Mouse (Mus musculus) lung, postnatal 14 days (tissue): ENCODE results near the gene Saysd1.

Experiments
- DNase-seq: peaks from one replicate; pipeline ENCODE4 v3.0.0; 2021

Saysd1 gene

DNA sequence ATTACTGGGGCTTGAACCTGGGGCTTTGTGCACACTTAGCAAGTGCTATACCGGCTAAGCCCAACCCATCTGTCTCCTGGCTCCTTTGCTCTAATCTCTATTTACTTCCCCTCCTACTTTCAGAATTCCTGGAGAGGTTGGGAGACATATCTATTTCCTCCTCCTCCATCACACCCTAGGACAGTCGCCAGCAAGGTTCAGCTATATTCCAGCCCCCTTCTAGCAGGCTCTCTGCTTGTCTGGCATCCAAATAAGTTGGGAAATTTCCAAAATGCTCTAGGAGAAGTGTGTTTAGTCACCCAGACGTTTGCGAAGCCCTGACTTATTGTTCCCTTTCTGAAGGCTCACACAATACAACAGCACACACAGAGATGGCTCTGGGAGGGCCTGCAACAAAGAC is 35.1 kb downstream of the Saysd1 start:
- DNase-seq, result peak; percentile 46

DNA sequence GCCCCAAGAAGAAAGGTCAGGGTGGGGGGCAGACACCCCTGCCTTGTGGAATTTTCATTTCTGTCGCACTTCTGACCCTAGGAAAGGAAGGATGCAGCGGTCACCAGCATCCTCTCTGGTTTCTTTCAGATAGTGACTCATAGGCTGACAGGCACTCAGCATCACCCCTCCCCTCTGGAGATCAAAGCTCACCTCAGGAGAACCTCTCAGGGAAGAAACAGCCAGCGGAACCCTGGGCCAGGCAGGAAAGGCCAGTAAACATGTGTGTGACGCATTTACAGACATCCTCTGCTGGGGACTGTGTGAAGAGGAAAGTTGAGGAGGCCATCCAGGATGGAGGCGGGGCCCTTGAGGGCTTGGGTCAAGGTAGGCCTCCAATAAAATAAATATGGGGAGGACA is 40.3 kb downstream of the Saysd1 start:
- DNase-seq, result peak; percentile 53

GRCm38 (mm10) chr14:20094942-20095341 is 43.4 kb downstream of the Saysd1 start:
- no peak for DNase-seq

- peak; percentile 73 for DNase-seq
Observed at GRCm38 (mm10) chr14:20093493-20093892, 44.8 kb downstream of the Saysd1 start.

DNA sequence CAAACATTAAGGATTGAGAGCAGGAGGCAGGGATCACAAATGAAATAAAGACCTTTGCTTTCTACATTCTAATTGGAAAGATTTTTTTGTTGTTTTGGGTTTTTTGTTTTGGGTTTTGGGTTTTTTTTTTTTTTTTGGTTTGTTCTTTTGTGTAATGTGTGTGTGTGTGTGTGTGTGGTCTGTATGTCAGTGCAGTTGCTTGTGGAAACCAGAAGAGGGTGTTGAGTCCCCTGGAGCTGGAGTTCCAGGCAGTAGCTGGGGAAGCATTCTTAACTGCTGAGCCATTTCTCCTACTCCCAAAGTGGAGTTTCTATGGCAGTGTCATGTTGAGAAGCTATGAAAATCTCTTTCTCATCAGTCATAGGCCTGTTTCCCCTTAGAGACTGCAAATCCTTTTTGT is 54.0 kb downstream of the Saysd1 start:
- DNase-seq, result no peak

GRCm38 (mm10) chr14:20082536-20083325 is 55.6 kb downstream of the Saysd1 start:
- DNase-seq, result peak; percentile 89

GRCm38 (mm10) chr14:20081937-20082533 is 56.3 kb downstream of the Saysd1 start:
- DNase-seq, result no peak

DNA sequence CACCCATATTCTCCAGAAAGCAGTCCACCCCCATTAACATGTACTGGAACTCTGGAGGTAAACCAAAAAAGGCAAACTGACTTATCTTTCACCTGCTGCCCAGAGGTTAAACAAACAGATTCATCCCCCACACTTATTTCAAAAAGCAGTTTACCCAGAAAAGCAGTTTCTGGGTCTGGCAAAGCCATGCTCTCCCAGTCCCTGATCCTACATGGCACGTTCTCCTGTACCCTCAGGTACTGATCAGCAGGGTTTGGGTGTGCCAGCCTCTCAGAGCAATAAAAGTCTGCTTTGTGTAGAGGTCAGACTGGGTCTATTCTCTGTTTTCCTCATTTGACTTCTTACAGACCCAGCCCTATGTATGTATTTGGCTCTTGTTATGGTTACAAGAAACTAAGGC is 57.2 kb downstream of the Saysd1 start:
- no peak for DNase-seq

- DNase-seq, result no peak
Observed at GRCm38 (mm10) chr14:20077181-20077580, 61.2 kb downstream of the Saysd1 start.

- no peak for DNase-seq
Observed at GRCm38 (mm10) chr14:20075544-20075943, 62.8 kb downstream of the Saysd1 start.

DNA sequence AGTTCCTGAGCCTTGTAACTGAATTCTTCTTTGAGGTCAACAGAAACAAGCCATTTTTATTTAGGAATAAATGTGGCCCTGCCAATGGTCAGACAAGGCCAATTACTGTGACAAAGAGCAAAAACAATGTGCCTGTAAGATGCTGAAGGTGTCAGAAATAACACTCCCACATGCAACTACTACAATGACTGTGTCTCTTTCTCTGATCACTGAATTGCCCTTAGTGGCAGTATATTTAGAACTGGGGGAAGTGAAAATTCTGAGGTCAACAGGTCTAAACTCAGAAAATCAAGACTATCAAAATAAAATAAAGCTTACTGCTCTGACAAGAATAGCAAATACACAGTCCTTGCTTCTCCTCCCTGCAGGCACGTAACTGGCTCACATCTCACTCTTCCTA is 63.6 kb downstream of the Saysd1 start:
- DNase-seq, result no peak

- peak; percentile 43 for DNase-seq
Observed at GRCm38 (mm10) chr14:20070629-20071028, 67.7 kb downstream of the Saysd1 start.

GRCm38 (mm10) chr14:20068365-20068764 is 70.0 kb downstream of the Saysd1 start:
- no peak for DNase-seq

DNA sequence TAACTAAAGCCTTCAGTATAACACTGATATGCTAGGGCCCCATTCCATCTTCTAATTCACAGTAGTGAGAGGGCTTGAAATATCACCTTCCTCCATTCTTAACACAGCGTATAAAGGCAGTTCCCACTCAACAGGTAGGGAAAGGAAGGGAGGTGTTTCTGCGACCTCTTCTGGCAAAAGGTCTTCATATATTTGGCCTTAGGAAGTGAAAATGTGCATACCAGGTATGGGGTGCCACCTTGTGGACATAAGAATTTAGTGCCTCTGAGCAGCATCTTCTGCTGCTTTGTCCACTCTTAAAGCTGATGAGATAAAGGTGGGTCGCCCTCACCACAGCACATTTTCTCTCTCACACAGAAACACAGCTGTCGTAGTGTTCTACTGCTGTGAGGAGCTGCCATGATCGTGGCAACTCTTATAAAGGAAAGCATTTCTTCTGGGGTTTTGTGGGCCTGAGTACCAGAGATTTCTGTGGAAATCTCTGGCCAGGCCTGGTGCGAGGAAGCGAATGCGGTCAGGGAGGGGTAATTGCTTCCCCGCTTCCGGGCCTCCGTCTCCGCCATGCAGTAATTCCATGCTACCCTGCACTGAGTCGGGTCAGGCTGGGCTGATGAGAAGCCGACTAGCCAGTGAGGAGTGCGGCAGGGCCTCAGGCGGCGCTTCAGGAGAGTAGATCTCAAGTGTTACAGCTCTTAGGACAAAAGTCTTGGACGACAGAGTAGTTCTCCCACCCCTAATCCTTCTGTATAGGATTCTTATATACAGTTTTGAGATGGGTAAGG is 70.8 kb downstream of the Saysd1 start:
- DNase-seq, result peak; percentile 75

GRCm38 (mm10) chr14:20064771-20065170 is 73.6 kb downstream of the Saysd1 start:
- DNase-seq, result no peak

- DNase-seq, result no peak
Observed at GRCm38 (mm10) chr14:20048481-20048835, 89.9 kb downstream of the Saysd1 start.

DNA sequence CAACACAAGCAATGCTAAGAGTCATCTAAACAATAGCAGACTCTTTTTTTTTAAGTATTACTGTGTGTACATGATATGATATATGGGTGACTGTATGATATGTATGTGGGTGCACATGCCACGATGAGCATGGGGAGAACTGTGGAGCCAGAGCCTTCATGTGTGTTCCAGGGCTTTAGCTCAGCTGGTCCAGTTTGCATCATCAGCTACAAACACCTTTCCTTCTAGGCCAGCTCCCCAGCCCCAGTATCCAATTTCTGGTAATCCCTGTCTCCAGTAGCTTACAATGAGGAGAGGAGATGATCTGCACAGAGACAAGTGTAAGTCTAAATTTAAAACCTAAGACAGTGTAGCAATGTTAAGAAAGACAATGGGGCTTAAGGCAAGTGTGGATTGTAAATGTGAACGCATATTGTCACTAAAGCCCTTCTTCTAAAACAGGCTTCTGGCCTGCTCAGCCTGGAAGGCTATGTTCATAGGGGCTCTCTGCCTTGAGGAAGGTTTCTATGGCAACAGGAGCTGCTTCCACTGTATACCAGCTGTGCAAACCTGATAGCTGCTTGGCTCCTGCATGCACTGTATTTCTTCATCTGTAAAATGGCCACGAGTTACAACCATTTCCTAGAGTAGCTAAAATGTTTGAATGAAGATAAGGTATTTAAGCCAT is 90.4 kb downstream of the Saysd1 start:
- no peak for DNase-seq

DNA sequence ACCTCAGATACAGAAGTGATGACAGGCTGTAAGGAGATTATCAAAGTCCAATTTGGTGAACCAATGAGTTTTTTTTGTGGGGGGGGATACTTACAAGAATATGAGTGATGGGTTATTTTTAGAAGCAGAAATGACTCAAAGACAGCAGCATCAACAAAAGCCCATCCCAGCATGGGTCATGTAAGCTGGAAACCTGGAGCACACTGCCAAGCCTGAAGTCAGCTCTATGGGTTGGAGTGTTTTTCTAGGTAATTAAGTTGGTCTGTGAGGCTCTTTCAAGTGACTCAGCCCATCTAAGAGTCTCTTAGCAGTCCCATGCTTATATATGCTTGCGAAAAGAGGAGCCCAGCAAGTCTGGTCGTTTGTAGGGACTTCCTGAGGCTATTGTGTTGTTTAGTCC is 91.0 kb downstream of the Saysd1 start:
- DNase-seq, result no peak

- DNase-seq, result no peak
Observed at GRCm38 (mm10) chr14:20044036-20044435, 94.3 kb downstream of the Saysd1 start.

DNA sequence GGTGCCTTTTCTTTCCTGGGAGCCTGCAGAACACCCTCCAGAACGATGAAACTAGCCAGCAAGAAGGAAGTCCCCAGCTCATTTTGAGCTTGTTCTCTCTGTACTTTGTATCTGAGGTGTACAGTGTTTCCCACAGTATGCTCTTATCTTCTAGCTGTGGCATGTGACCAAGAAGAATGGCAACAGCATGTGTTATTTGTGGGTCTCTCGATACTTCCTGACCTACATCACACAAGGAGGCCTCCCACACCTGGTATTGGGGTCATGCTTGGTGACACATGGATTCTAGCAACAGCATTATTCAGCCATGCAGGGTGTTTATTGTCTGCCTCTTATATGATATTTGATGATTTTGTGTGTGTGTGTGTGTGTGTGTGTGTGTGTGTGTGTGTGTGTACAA is 96.5 kb downstream of the Saysd1 start:
- DNase-seq, result no peak

DNA sequence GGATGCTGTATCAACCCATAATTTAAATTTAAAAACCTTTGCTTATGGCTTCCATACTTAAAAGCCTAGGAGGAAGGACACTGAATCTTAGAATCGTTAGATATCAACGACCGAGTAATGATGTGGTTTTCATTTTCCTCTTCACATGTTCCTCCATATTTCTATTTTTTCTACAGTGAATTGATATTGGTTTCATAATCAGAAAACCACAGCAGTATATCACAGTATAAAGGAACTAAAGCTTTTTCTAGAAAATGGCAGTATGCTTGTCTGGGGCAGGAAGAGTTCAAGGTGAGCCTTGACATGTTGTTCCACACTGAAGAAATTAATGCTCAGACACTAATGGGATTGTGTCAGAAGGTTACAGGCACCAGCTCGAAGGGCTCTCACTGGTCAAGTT is 97.4 kb downstream of the Saysd1 start:
- no peak for DNase-seq

- no peak for DNase-seq
Observed at GRCm38 (mm10) chr14:20039795-20040194, 98.5 kb downstream of the Saysd1 start.

DNA sequence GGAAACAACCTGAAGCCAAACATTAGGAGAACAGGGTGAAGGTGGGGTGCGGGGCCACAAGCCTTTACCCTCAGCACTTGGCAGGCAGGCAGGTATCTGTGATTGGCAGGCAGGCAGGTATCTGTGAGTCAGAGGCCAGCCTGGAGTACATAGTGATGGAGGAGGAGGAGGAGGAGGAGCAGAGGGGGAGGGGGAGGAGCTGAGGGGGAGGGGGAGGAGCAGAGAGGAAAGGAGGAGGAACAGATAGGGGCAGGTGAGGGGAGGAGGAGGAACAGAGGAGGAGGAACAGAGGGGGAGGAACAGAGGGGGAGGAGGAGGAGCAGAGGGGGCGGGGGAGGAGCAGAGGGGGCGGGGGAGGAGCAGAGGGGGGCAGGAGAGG is 105.6 kb downstream of the Saysd1 start:
- no peak for DNase-seq
